Mouse (Mus musculus): ENCODE data around the gene Snx25.

Gene Snx25

DNA sequence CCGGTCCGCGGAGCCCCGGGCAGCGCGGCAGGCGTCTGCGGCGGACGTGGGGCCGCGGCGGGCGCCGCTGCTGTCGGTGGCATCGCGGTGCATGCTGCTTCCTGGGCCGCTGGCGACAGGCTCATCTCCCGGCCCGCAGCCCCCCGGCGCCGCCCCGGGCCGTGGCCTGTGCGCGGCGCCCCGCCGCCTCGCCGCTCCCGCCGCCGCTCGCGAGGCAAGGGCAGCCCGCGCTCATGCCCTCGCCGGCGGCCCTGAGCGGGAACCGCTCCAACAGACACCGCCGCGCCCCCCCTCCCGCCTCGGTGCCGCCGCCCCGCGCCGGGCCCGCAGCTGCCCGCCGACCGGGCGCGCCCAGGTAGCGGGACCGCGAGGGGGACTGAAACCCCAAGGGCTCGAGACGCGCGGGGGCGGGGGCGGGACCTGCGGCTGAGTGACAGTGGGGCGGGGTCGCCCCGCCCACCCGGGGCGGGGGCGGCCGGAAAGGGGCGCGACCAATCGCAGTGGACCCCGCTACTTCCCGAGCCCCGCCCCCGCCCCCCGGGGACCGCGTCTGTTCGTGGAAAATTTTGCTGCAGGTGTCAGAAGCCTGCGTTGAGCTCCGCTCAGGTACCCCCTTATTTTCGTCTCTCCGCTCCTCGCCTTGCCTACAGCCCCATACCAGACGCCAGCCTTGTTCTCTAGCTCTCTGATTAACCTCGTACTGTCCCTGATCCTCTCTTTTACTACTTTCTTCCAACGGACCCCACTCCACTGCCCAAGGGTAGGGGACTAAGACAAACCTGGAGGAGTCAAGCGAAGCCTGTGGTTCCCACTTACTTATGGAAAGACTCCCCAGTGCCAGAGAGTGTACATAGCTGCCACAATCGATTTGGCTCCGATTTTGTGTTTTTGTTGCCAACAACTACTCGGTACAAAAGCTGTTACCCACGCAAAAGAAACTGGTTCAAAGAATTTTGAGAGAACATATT, at the start of gene Snx25:
Gene Snx25 (minus strand): TSS at position 96 of the 968 bp plus-strand sequence.
- peak; percentile 91 for DNase-seq (ENCODE audit: inconsistent ontology term)

DNA sequence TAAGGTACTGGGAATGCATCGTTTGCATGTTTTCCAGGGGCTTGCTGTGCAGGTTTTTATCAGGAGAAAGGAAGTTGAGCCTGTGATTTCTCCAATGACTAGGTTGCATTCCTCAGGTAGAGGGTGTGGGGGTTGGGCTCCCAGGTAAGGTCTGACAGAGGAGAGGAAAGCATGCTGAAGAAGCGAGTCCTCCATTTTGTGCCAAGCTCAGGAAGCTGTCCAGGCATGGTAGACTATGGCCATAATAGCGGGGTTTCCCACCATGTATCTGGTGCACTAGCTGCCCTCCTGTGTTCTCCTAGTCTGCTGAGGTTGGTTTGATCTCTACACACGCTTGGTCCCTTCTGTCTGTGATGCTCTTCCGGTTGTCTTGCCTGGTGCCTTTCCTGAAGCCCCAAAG, 45.7 kb upstream of the Snx25 start:
- DNase-seq (ENCODE audit: inconsistent ontology term) = no peak

DNA sequence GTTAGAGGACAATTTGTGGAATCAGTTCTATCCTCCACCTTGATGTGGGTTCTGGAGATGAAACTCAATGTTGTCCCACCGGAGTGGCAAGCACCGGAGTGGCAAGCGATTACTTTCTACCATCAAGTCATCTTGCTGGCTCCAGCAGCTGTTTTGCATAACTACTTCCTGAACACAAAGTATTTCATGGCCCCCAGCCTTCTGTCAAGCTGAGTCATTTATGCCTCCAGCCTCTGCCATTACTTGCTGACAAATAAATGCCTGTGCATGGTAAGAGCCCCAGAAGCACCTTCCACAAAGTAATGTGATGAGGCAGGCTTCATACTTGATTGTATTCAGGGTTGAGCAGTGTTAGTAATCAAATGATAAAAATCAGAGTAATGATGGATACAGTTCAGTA, 44.9 kb upstream of the Snx25 start:
- no peak for DNase-seq (ENCODE audit: inconsistent ontology term)

DNA sequence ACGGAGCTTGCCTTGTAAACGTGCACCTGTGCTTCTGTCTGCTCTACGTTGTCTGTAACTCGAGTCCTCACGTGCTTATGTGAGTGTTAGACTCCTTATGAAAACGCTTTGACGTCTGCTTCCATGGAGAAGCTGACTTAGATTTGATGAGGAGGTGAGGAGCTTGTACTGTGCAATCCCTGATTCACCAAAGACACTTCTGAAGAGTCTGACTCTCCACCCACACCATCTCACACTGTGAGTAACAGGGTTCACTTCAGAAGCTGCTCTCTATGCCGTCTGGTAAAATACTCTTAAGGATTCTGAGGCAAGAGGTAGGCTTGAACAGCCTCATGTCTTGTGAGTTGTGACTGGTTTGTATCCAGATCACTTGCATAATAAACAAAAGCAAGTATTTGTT, 41.1 kb upstream of the Snx25 start:
- no peak for DNase-seq (ENCODE audit: inconsistent ontology term)

DNA sequence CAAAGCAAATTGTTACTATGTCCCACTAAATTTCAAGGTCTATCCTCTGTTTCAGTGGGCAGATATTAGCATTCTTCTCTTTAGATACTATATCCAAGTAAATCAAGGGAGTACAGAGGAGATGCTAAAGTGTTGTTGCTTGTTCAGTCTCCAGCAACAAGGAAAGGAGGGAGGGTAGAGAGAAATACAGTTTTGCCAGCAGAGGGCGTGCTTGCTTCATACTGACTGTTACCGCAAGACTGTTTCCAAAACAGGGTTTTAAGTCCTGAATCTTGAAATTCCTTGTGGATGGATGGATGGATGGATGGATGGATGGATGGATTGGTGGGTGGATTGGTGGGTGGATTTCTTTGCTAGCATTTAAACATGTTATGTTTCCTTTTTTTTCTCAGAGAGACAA, 33.4 kb upstream of the Snx25 start:
- peak; percentile 24 for DNase-seq (ENCODE audit: inconsistent ontology term)

DNA sequence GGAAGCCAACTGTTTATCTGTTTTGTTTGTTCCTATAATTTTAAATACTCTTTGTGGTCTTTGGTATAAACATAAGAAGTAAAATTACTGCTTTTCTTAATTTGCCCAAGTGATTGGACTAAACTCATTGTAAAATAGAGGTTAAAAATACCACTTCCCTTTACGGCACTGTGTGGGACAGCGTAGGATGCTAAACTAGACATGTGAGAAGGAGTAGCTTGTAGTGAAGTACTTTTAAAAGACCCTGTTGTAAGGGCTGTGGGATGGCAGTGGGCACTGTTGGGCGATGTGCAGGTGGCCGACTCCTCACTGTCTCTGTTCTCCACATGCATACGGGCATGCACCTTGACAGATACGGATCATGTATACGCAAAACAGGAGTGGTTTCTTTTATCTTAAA, 28.2 kb upstream of the Snx25 start:
- DNase-seq (ENCODE audit: inconsistent ontology term) = no peak

DNA sequence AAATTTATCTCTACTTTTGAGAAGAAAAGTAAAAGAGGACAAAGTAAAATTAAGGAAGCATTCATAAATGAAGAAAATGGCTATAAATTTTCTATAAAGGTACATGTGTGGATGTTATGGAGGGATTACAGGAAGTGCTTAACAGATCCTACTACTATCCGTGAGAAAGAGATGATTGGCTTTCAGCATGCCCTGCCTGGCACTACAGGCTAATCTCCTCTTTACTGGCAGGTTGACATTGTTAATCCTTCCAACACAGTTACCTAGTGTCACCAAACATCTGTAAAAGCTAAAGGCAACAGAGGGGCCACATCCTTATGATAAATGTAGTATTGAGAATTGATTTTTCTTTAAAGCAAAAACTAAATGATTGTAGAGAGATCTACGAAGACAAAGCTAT, 21.7 kb upstream of the Snx25 start:
- DNase-seq (ENCODE audit: inconsistent ontology term) = no peak

DNA sequence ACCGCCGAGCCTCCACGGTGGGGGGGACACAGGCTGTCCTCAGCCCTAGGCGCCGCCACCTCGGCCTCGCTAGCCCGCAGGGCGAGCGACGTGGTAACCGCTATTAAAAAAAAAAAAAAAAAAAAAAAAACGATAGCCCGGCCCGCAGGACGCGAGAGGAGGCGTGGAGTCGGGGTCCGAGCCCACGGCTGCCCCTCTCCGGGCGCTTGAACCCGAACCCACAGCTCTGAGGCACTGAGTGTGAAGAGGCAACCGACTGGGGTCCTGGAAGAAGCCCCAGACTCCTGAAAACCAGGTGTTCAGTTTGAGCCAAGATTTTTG, 11.9 kb upstream of the Snx25 start:
- DNase-seq (ENCODE audit: inconsistent ontology term) = no peak

DNA sequence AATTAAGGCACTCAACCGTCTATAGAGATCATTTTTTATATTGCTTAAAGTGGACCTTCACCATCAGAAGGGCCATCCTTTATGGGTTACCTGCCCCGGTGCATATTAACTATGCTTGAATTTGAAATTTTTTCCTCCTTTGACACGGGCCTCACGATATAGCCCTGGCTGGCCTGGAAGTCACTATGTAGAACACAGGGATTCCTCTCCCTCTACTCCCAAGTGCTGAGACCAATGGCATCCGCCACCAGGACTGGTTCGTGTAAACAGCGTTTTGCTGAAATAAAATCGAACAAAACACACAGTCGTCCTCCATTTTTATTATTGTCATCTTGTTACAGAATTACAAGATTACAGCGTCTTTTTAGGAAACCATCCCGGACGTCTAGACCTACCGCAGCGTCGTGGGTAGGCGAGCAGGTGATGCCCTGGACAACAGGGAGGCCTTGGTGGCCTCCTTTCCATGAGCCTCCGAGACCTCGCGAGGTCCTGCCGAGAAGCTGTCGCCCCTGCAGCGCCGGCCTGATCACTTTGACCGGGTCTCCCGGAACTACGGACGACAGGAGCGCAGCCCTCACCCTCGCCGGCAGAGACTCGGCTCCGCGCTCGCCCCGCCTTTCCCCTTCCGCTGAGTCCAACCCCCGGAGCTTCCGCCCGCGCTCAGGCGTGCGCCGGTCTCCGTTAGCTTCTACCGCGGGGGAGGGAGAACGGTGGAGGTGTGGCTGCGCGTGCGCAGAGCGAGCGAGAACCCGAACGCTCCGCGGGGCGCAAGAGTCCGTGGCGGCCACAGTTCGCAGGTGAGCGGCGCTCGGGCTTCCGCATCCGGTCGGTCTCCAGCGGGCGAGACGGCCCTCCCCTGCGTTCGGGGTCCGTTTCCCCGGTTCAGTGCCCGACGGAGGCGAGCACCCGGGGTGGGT, 11.3 kb upstream of the Snx25 start:
- peak; percentile 97 for DNase-seq (ENCODE audit: inconsistent ontology term)

DNA sequence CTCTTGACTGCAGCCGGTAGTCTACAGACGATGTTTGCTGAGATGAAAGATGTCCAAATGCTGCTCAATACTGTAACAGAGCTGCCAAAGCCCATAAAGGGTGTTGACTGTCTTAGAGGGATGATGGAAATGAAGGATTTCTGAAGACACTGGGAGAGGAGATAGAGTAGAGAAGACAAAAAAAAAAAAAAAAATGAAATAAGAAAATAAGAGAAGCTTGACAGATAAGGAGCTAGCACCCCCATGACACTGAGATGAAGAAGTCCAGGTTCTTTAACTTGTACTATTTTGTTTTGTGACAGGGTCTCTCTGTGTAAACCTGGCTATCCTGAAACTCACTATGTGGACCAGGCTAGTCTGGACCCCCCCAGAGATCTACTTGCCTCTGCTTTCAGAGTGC, 1.1 kb upstream of the Snx25 start:
- DNase-seq (ENCODE audit: inconsistent ontology term) = no peak

DNA sequence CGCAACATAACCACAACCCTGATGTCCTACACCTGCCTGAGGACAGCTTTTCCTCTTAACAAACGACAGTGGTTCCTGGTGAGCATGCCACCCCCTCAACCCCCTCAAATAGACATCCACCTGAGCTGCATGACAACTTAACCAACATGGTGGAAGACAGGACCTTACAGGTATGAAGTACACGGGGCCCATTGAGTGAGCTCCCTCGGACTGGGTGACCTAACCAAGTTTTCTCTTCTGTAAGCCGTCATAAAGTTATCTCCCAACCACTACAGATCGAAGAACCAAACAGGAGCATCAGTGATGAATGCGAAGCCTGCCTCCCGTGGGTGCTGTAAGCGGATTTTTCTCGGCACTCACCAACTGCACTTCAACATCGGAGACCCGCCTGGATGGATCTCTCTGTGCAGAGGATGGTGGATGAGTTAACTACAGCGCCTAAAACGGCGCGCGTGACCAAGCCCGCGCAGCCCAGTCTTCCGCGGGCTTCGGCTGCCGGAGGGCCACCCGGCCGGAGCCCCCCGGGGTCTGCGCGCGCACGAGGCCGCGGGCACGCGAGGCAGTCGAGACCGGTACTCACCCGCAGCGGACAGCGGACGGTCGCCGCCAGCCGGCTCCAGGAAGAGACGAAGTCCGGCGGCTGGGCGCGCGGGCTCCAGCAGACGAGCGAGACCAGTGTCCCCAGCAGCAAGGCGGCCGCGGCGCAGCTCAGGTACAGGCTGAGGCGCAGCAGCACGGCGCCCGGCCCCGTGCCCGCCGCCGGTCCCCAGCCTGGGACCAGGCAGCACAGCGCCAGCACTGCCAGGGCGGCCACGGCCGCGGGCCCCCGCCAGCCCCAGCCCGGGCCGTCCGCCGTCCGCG, 527 bp downstream of the Snx25 start, which contains the start of gene Cfap97:
Gene Cfap97 (plus strand): TSS at position 570 of the 861 bp plus-strand sequence.
- DNase-seq (ENCODE audit: inconsistent ontology term) = peak; percentile 61

DNA sequence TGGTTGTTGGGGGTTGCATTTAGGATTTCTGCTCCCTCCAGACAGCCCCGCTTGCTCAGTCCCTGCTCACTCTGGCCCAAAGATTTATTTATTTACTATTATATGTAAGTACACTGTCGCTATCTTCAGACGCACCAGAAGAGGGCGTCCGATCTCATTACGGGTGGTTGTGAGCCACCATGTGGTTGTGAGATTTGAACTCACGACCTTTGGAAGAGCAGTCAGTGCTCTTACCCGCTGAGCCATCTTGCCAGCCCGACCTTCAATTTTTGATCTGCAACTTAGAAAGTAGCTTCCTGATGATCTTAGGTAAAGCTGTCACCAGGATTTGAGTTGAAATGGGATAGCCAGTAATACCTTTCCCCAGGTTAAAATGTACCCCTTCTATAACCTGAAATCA, 2.2 kb downstream of the Snx25 start:
- DNase-seq (ENCODE audit: inconsistent ontology term) = no peak

DNA sequence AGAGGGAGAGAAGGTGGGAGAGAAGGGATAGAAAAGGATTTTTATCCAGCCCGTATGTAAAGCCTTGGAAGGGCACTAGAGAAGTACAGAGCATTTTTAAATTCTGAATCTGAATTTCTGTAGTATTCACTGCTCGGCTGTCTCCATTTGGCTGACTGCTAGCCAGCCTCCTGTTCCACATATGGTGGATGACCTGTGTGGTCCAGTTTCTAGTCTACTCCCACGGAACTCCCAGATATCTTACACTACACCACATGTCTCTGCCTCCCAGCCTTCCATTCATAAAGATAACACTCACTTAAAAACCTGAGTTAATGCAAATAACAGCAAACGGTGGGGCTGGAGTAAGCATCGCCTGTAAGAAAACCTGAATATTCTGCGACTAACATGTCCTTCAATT, 2.7 kb downstream of the Snx25 start:
- DNase-seq (ENCODE audit: inconsistent ontology term) = no peak

DNA sequence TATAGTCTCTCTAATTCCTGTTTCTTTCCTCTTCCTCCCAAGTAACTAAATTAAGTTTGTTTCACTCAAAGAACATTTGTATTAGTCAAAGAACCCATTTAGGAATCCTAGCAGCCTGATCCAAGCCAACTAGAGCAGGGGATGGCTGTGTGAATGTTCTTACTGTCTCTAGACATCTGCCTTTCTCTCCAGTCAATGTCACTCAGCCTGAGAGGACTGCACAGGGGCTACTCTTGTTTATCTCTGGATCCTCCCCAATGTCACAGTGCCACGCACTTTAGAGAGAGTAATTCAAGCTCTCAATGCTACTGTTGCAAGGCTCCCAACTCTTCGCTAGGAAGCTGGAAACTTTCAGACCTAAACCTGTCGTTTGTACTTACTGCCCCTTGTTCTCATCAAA, 5.8 kb downstream of the Snx25 start:
- peak; percentile 36 for DNase-seq (ENCODE audit: inconsistent ontology term)

DNA sequence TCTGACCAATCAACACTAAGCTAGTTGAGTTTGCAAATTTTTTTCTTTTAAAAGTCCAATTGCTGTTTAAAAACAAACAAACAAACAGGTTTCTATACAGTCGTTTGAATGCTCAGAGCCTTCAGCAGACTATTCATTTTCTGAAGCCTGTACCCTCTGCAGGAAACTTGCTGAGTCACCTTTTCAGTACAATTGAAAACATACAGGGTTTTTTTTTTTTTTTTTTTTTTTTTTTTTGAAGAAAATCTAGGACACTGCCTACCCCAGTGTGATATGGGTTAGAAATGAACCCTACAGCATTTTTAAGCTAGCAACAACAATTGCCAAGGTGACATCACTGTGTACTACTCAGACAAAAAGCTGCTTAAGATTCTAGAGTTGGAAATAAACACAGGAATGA, 8.0 kb downstream of the Snx25 start:
- peak; percentile 47 for DNase-seq (ENCODE audit: inconsistent ontology term)

DNA sequence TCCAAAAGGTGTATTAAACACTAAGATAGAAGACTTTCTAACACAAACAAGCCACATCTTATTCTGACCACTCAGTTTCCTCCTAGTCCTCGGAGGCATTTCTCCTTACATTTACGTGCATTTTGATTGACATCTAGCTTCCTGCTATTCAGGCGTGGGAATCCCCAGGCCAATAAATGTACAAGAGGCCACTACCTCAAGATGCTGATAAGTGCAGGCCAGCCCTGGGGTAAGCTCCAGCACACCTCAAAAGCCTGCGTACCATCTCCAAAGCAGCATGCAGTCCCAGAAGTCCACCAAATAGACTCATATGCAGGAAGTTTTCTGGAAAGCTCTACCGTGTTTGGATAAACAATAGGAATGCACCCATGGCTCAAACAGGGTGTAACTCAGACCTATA, 8.5 kb downstream of the Snx25 start:
- DNase-seq (ENCODE audit: inconsistent ontology term) = no peak

DNA sequence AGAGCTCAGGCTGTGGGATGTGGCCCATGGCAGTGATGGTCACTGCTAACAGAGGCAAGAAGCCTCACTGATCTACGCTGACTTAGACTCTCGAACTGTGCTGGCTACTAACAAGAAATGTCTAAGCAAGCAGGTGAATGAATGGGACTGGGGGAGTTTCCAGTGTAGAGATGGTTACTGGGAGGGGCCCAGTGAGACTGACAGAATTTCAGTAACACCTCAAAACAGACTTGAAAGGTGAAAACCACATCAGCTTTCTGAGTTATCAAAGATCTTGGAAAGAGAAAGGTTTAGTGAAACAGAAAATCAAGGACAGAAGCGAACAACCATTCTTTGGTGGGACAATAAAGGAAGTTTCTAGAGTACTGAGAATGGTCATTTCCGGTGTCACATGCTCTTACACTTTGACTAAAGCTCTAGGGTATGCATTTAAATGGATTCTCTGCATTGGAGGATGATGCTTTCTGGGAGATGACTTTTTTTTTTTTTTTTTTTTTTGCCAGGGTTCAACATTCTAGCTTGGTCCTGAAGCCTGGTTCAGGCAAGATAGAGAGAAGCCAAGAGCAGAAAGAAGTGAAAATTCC, 9.4 kb downstream of the Snx25 start:
- no peak for DNase-seq (ENCODE audit: inconsistent ontology term)

DNA sequence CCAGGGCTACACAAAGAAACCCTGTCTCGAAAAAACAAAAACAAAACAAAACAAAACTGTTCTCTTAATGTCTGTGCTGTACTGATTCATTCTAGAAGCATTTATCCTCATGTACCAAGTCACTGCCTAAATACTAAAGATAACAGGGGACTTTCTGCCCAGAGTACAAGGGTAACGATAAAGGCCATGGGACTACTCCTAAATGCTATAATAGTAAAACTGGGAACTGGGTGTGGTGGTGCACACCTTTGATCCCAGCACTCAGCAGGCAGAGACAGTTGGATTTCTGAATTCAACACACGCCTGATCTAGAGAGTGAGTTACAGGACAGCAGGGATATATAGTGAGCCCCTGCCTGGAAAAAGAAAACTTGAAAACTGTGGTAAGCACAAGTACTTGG, 10.3 kb downstream of the Snx25 start:
- no peak for DNase-seq (ENCODE audit: inconsistent ontology term)

DNA sequence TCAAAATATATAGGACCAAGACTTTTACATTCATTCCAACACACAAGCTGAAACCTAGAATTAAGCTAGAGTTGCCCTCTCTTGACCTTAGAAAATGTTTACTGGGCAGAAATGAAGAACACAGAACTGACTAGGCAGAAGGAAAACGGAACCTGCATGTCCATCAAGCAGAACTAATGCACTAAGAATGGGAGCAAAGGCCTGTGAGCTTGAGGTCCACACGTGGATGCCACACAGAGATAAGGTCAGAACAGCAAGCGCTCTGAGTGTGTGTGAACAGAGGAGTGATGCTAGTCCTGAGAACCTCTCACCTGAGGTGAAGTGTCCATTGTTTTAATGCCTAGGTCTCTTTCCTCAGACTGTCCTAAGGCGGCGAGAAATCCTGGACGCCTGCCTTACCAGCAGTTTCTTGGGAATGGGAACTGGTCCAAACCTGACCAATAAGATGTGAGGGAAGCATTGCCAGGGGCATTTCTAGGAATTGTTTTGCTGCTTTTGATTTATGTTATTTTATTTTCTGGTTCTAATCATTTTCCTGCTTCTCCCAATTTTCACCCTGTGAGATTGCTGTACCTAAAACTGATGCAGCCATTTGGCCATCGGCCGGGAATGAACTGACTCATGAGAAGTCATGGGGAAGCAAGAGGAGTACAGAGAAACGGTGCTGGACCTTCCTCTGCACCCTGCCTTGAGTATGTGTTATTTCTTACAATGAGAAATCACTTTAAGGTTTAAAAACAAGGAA, 11.4 kb downstream of the Snx25 start:
- no peak for DNase-seq (ENCODE audit: inconsistent ontology term)

DNA sequence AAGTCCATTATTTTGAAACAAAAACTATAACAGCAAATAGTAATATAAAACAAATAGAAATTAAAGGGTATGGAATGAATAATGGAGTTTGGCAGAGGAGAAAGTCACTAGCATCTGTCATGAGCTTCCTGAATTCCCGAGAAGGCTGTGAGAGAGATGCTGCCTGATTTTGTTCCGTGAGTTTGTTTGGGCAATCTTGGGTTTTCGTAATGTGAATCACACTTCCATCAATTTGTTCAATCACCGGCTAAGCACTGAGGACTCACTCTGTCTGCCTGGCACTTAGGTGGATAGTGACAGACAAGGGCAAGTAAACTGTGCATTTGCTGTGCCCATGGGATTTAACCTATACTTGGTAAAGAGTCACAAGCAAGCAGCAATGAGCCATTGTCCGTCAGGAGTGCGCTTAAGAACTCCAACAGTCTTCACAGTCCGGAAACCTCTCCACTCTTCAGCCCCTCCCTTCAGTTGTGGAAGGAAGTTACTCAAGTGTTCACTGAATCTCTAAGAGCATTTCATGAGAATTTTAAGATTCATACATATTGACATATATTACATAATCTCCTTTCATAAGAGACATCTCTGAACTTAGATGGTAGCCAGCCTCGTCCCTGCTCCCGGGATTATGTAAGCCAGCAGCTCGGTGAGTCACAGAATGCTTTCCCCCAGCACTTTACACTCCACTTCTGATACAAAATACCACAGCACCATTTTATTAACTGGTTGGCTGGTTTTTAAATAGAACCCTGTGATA, 13.9 kb downstream of the Snx25 start:
- DNase-seq (ENCODE audit: inconsistent ontology term) = peak; percentile 75
